Mouse (Mus musculus): ENCODE results near the gene Wwc1. TPM values are rescaled to one million over a fixed set of nuclear protein-coding genes. Genes with fewer than 3 reads are reported as not detected.
A peak's percentile ranks its signal among the peaks of the same experiment; 100 is the strongest.
"Not testable (repeated sequence)": the region's sequence is repeated elsewhere in the genome, so short reads cannot be mapped to it uniquely, and the experiment has no call there.

Wwc1 gene
- polyA plus RNA-seq, 1 experiment from 2014 or later = 10.9 TPM

DNA sequence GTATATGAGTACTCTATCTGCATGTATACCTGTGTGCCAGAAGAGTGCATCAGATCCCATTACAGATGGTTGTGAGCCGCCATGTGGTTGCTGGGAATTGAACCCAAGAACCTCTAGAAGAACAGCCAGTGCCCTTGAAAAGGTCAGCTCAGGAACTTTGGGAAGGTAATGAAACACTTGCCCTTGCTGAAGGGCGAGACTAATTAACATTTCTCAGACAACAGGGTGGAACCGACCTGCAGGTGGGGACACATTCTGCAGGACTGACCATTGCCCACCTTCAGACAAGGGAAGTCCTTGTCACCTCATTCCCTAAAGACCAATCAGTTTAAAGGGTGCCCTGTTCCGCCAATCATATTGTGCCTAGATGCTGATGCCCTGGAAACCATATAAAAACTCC is 139.5 kb downstream of the Wwc1 start:
- ATAC-seq (ENCODE audit: insufficient read depth, low FRiP score, low read depth); H3K27me3 ChIP-seq (replicated peaks); H3K36me3 ChIP-seq; H3K27ac ChIP-seq; H3K9ac ChIP-seq; H3K9me3 ChIP-seq; H3K4me1 ChIP-seq; H3K4me2 ChIP-seq; H3K4me3 ChIP-seq (replicated peaks): not testable (repeated sequence)
- WGBS = 91% methylated on average over 4 of the region's 4 CpGs

DNA sequence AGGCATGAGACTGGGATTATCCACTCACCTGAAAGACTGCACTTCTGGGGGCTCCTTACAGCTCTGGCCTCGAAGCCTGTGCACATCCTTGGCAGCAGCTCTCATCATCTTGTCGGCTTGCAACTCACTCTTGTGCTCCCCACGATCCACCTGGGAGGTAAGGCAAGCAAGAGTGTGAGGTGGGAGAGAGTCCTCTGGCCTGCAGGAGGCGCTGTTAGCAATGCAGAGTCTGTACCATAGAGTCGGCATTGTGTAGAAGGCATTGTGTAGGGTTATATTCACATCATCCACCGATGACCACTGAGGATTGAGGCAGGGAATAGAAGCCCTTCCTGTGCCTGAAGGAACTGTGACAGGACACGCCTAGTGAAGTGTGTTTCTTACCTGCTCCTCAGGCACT is 140.0 kb downstream of the Wwc1 start:
- ATAC-seq (ENCODE audit: insufficient read depth, low FRiP score, low read depth) = no peak
- Histone ChIP-seq H3K4me2 (no peak overlapping the region), H3K27me3 (replicated peaks) (no peaks in the 10 kb centered on the region), H3K27ac (no peak overlapping the region), H3K4me3 (replicated peaks) (no peak overlapping the region), H3K36me3 (no peaks in the 10 kb centered on the region), H3K9me3 (no peaks in the 10 kb centered on the region), H3K9ac (no peak overlapping the region), H3K4me1 (no peaks in the 10 kb centered on the region)
- WGBS = 77% methylated on average over 7 of the region's 7 CpGs

DNA sequence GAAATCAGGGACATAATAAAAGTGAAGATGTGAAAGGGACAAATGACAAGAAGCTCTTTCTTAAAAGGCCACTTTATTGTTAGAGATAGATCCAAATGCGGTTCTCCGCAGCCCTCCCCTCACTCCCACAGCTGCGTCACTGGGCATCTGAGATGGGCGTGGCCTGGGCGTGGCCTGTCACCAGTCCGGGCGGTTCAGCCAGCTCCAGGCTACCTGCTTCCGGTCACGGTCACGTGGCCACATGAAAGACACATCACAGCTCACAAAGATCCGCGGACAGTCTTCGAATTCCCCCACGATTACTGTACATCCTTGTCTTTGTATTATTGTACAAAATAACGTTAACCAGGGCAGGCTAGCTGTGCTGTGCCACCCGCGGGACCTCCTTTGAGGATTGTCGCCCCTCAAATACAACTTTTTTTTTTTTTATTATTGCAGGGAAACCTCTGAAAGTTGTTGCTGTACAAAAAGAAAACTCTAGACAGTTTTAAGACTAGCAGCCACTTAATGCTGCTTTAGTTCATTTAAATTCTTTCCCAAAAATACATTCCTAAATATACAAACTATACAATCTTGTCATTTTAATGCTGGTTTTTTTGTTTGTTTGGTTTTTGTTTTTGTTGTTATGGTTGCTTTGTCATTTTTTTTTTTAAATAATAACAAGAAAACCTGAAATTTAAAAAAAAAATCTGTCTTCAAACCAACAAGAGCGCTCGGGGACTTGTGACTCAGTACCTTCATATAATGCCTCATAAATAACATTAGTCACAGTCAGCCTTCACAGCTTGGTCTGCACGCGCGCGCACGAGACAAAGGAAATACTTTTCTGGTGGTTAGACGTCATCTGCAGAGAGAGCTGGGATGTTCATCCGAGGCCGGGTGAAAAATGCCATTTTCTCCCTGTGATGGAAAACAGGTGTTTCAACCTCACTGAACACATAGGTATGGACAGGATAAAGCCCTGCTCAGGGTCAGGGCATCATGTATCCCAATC is 141.7 kb downstream of the Wwc1 start:
- Histone ChIP-seq H3K27ac (no peak overlapping the region), H3K4me3 (replicated peaks) (peak overlapping the region; percentile 41), H3K36me3 (0 out of 2 replicates have a peak, but pooled peaks cover 3% of the 10 kb centered on the region), H3K27me3 (replicated peaks) (no peaks in the 10 kb centered on the region), H3K9ac (no peak overlapping the region), H3K4me1 (peaks cover under 1% of the 10 kb centered on the region; the same call in 1 of the 2 replicates), H3K9me3 (no peaks in the 10 kb centered on the region), H3K4me2 (peak overlapping the region; percentile 61)
- WGBS = 21% methylated on average over 28 of the region's 28 CpGs
- peak; percentile 86 for ATAC-seq (ENCODE audit: insufficient read depth, low FRiP score, low read depth)

DNA sequence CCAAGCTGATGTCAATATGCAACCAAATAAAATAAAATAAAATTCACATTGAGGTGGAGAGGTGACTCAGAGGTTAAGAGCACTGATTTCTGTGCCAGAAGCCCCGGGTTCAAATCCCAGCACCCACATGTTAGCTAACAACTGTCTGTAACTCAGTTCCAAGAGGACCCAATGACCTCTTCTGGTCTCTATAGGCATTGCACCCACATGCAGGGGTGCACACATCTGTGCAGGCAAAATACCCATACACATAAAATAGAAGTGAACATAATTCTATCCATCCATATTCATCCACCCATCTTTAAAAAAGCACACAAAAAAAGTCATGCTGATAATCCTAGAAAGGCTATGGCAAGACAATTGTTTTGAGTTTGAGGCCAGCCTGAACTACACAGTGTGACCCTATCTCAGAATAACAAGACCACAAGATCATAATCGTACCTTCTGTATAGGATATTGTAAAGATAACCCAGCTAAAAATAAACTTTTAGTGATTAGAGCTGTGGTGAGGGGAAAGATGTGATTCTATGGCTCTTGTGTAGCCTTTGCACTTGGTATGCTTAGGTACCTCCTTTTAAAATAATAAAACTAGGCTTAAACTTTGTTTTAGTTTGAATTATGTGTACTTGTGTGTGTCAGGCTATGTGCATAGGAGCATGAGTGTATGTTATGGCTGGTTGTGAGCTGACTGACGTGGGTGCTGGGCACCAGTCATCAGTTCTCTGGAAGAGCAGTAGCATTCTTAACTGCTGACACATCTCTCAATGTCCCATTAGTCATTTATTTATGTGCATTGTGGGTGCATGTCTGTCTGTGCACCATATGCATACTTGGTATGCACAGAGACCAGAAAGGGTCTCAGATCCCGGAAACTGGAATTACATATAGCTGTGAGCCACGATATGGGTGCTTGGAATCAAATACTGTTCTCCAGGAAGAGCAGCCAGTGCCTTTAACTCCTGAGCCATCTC is 142.9 kb downstream of the Wwc1 start:
- 0 out of 2 replicates have a peak, but pooled peaks cover 3% of the 10 kb centered on the region for H3K36me3 ChIP-seq
- ATAC-seq (ENCODE audit: insufficient read depth, low FRiP score, low read depth) = no peak
- WGBS = 76% methylated on average over 5 of the region's 5 CpGs
- H3K4me2 ChIP-seq = no peak overlapping the region; the same call in 1 of the 2 replicates
- H3K4me1 ChIP-seq = peaks cover 10% of the 10 kb centered on the region; the same call in 1 of the 2 replicates
- no peak overlapping the region for H3K4me3 ChIP-seq (replicated peaks)
- no peak overlapping the region for H3K27ac ChIP-seq
- H3K27me3 ChIP-seq (replicated peaks) = no peaks in the 10 kb centered on the region
- H3K9me3 ChIP-seq = no peaks in the 10 kb centered on the region
- H3K9ac ChIP-seq = no peak overlapping the region

DNA sequence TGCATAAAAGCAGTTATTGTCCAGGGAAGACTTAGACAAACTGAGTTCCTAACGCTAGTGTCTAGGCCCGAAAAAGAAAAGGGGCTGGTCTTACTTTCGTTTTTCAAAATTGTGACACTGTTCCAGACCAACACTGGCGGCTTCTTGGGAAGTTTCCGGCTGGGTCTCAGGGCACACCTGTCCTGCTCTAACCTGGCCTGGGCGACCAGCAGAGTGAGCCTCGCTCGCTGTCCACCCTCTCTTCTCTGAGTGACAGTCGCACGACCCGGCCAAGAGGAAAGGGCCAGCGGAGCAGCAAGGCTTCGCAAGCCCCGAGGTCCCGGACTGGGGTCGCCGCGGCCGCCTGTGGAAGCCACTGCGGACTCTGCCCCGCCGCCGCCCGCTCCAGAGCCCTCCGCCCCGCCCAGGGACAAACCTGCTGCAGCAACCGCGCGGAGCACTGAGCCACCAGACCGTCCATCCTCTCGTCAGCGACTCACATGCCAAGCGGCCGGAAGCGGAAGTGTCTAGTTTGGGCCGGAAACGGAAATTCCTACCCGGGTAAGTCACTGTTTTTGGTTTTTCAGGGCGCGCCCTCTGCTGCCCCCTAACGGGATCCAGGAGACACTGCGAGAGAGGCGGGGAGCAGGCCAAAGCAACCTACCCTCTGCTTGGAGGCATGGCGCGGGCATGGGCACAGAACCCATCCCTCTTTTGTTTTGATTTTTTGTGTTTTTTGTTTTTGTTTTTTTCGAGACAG is 146.1 kb downstream of the Wwc1 start, which contains the start of gene Rars:
Rars (minus strand) TSS at position 485 of the 739 bp plus-strand sequence.
- Histone ChIP-seq H3K27ac (peak within 1 kb of the TSS; percentile 73), H3K9ac (peak within 1 kb of the TSS; percentile 97), H3K4me3 (replicated peaks) (peak within 1 kb of the TSS; percentile 98), H3K4me1 (peaks cover 10% of the 10 kb centered on the region; the same call in 1 of the 2 replicates), H3K36me3 (0 out of 2 replicates have a peak, but pooled peaks cover 3% of the 10 kb centered on the region), H3K27me3 (replicated peaks) (no peaks in the 10 kb centered on the region), H3K4me2 (peak within 1 kb of the TSS; percentile 65), H3K9me3 (no peaks in the 10 kb centered on the region)
- ATAC-seq (ENCODE audit: insufficient read depth, low FRiP score, low read depth) = peak; percentile 70
- WGBS = under 1% methylated on average over 46 of the region's 46 CpGs

DNA sequence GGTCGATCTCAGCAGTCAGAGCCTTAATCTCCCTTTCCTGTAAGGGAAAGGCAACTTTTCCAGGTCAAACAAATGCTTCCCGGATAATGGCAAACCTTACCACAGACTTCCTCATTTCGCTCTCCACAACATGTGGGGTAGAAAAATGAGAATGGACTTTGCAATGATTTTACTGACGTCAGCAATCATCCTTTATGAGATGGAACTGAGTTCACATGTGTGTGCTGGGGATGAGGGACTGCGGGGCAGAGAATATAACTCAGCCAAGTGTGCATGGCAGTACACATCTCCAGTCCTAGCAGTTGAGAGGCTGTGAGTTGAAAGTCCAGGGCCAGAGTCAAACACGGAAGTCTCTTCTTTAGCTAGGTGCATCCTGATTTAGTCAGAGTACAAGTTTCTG is 147.1 kb downstream of the Wwc1 start:
- Histone ChIP-seq H3K4me2 (peak overlapping the region; percentile 65), H3K36me3 (peaks cover 12% of the 10 kb centered on the region; the same call in 1 of the 2 replicates), H3K4me1 (peaks cover 10% of the 10 kb centered on the region; the same call in 1 of the 2 replicates), H3K9me3 (no peaks in the 10 kb centered on the region), H3K4me3 (replicated peaks) (peak overlapping the region; percentile 98), H3K9ac (peak overlapping the region; percentile 97; the same call in 1 of the 2 replicates), H3K27ac (no peak overlapping the region), H3K27me3 (replicated peaks) (no peaks in the 10 kb centered on the region)
- WGBS = 72% methylated on average over 6 of the region's 6 CpGs
- no peak for ATAC-seq (ENCODE audit: insufficient read depth, low FRiP score, low read depth)

DNA sequence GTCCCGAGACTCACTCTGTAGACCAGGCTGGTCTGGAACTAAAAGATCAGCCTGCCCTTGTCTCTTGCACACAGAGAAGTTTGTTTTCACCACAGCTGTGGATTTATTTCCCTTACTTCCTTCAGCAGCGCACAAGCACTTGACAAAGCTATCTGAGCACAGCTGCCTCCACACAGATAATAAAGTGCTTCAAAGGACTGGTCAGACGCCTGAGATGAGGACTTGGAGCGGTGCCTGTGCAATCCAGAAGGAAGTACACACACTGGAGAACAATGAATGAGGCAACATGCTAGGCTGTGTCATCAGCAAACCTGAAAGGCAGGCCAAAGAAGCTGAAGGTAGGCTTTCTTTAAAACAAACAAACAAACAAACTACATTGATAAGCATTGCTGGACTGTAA is 148.2 kb downstream of the Wwc1 start:
- Histone ChIP-seq H3K36me3 (peaks cover 23% of the 10 kb centered on the region), H3K27ac (no peak overlapping the region), H3K4me1 (peaks cover 10% of the 10 kb centered on the region; the same call in 1 of the 2 replicates), H3K27me3 (replicated peaks) (no peaks in the 10 kb centered on the region), H3K9ac (no peak overlapping the region), H3K9me3 (no peaks in the 10 kb centered on the region), H3K4me2 (no peak overlapping the region), H3K4me3 (replicated peaks) (no peak overlapping the region)
- no peak for ATAC-seq (ENCODE audit: insufficient read depth, low FRiP score, low read depth)
- 71% methylated on average over 4 of the region's 4 CpGs for WGBS

DNA sequence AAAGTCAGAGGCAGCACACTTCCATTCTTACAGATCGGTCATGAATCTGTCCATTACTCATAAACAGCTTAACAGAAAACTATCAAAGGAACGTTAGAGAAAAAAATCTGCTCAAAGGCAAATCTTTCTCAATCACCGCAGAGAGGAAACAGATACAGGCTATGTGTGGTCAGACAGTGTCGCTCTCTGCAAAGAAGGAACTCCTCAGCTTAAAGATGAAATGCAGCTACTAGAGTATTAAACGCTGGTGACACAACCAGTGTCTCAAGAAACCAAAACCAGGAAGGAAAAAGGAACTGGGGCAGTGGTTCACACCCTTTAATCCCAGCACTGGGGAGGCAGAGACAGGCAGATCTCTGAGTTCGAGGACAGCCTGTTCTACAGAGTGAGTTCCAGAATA is 152.6 kb downstream of the Wwc1 start:
- H3K9me3 ChIP-seq = no peaks in the 10 kb centered on the region
- 88% methylated on average over 6 of the region's 6 CpGs for WGBS
- H3K4me3 ChIP-seq (replicated peaks) = no peak overlapping the region
- H3K9ac ChIP-seq = no peak overlapping the region
- no peaks in the 10 kb centered on the region for H3K27me3 ChIP-seq (replicated peaks)
- H3K27ac ChIP-seq = no peak overlapping the region
- H3K4me1 ChIP-seq = peaks cover under 1% of the 10 kb centered on the region; the same call in 1 of the 2 replicates
- H3K36me3 ChIP-seq = peaks cover 47% of the 10 kb centered on the region
- H3K4me2 ChIP-seq = no peak overlapping the region
- ATAC-seq (ENCODE audit: insufficient read depth, low FRiP score, low read depth) = no peak

DNA sequence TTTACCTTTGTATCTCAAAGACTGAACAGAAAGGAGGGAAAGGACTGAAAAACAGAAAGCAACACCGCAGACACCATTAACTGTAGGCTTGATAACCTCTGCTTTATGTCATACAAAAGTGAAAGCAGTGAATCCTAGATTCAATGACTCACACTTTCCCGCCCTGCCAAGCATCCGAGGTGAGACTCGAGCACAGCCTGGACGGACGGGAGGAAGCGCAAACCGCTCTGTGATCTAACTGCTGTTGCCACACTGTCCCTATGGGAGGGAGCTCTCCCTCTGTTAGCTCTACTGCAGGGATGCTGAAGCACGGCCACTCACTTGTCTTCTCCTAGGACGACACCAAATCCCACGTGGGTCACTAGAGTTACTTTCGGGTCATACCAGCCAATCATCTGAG is 164.0 kb downstream of the Wwc1 start:
- Histone ChIP-seq H3K4me2 (no peak overlapping the region), H3K27me3 (replicated peaks) (no peaks in the 10 kb centered on the region), H3K9me3 (no peaks in the 10 kb centered on the region), H3K4me3 (replicated peaks) (no peak overlapping the region), H3K36me3 (peaks cover 60% of the 10 kb centered on the region), H3K4me1 (no peaks in the 10 kb centered on the region), H3K9ac (no peak overlapping the region), H3K27ac (no peak overlapping the region)
- no peak for ATAC-seq (ENCODE audit: insufficient read depth, low FRiP score, low read depth)
- WGBS = 89% methylated on average over 12 of the region's 12 CpGs

DNA sequence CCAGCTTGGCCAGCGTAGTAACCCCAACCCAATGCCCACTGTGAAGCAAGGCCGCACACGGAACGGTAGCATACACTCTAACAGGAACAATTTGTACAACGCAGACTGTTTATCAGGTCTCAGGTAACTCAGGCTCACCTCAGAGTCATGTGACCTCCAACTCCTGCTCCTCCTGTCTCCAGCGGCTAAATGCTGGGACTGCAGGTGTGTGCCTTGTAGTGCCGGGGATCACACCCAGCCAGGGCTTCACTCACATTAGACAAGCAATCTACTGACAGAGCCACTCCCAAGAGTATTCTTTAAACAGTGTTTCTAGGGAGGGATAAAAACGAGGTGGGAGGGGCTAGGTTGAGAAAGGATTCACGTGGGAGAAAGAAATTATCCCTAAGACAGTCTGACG is 168.9 kb downstream of the Wwc1 start:
- Histone ChIP-seq H3K27me3 (replicated peaks) (no peaks in the 10 kb centered on the region), H3K4me3 (replicated peaks) (no peak overlapping the region), H3K36me3 (peaks cover 63% of the 10 kb centered on the region), H3K9me3 (no peaks in the 10 kb centered on the region), H3K4me2 (no peak overlapping the region), H3K9ac (no peak overlapping the region), H3K4me1 (no peaks in the 10 kb centered on the region), H3K27ac (no peak overlapping the region)
- no peak for ATAC-seq (ENCODE audit: insufficient read depth, low FRiP score, low read depth)
- WGBS = 79% methylated on average over 10 of the region's 10 CpGs

DNA sequence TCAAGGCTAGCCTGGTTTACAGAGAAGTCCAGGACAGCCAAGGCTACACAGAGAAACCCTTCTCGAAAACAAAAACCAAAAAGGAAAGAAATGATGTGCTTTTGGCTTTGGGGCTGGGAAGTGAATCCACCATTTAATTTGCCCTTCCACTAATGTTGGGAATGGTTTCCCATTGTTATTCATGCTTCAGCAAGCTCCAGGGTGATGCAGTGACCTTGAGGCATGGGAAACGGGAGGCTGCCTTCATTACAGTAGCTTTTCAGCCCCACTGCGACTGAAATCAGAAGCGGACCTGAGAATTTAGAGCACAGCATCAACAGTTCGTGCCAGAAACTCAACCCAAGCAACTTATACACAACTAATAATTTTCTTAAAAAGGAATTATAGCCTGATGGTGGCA is 179.0 kb downstream of the Wwc1 start:
- Histone ChIP-seq H3K27me3 (replicated peaks) (peaks cover 29% of the 10 kb centered on the region), H3K9ac (no peak overlapping the region), H3K36me3 (no peaks in the 10 kb centered on the region), H3K4me1 (peaks cover 9% of the 10 kb centered on the region), H3K9me3 (no peaks in the 10 kb centered on the region), H3K4me2 (no peak overlapping the region), H3K4me3 (replicated peaks) (no peak overlapping the region), H3K27ac (no peak overlapping the region)
- no peak for ATAC-seq (ENCODE audit: insufficient read depth, low FRiP score, low read depth)
- WGBS = 79% methylated on average over 5 of the region's 5 CpGs

Measured in stomach, embryonic 15.5 days (tissue).